Mouse (Mus musculus): ENCODE data around the gene Trim25.

DNA sequence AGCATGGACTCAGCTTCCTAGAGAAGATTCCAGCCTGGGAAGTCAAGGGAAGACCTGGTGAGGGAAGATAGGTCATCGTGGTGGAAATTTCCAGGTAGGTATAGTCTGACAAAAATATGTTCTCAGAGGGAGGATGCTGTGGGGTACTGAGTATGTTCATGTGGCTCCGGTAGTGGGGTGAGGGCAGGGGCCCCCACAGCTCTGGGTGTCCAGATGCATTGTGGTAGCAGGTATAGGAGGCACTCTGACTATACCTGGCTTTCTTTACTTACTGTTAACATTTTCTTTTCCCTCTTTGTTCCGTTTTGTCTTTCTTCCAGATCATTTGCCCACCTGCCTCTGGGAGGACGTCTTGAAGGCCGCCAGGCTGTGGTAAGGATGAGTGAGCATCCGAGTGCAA is 67.0 kb downstream of the Trim25 start:
- no peak for TF ChIP-seq CTCF (IDR thresholded peaks at IDR 0.05; ENCODE audit: borderline replicate concordance, control insufficient read depth, extremely low read depth, insufficient read depth, low read length, poor library complexity)
- peak; percentile 31; the same call in 1 of the 2 replicates for TF ChIP-seq POLR2A (IDR thresholded peaks at IDR 0.05; ENCODE audit: control insufficient read depth, extremely low read depth, insufficient read depth, low read length, poor library complexity)
